Mouse (Mus musculus): ENCODE data around the gene Zic1. TPM values are rescaled to one million over a fixed set of nuclear protein-coding genes. Genes with fewer than 3 reads are reported as not detected.

The Zic1 gene
- total RNA-seq (2023): not detected in 2 replicates

GRCm38 (mm10) chr9:91365664-91366063 is at the start of gene Zic1:
Zic1 (minus strand) TSS chr9:91365810.

GRCm38 (mm10) chr9:91361856-91362601 is 3.6 kb downstream of the Zic1 start, which contains the start of gene Zic4:
Zic4 (plus strand) TSS chr9:91362413.

Other genes starting within 250 kb of the Zic1 start
- not detected in 2 replicates for gene Zic4, start 3.4 kb downstream of the Zic1 start, total RNA-seq (2023)

Measured in neutrophil, adult 65 days (primary cell).